Mouse (Mus musculus) central nervous system, embryonic 18 days (tissue): Measurements from ENCODE around the gene Krtap8-1. TPM values are rescaled to one million over a fixed set of nuclear protein-coding genes. Genes with fewer than 3 reads are reported as not detected.

ENCODE experiments used
- polyA plus RNA-seq: library from polyadenylated mRNA; depleted of rRNA; stranded (reverse); fragments of >200 nt; gene quantifications from 2 replicates; pipeline ENCODE4 v1.2.3, GENCODE M21; 2012; rRNA removed

Gene Krtap8-1
- polyA plus RNA-seq, result 0.12 TPM in 1 of 2 replicates, not detected in the other

DNA sequence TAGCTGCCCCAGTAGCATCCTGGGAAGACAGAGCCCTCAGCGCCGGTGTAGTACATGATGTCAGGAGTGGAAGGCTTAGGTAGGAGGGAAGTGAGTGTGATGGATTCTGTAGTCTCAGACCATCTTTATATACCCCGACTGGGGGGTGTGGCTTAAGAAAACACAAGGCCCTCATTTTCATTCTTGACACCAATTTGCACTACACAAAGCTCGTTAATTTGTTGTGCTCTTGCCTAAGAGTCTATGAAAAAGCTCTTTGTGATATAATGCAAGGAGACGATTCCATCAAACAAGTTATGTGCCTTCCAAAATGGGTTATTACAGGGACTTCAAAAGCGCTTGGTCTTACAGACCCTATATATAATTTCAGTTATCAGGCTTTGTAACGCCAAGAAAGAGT is at the start of gene Krtap8-1:
Gene Krtap8-1 (minus strand): TSS at position 101 of the 400 bp plus-strand sequence.

DNA sequence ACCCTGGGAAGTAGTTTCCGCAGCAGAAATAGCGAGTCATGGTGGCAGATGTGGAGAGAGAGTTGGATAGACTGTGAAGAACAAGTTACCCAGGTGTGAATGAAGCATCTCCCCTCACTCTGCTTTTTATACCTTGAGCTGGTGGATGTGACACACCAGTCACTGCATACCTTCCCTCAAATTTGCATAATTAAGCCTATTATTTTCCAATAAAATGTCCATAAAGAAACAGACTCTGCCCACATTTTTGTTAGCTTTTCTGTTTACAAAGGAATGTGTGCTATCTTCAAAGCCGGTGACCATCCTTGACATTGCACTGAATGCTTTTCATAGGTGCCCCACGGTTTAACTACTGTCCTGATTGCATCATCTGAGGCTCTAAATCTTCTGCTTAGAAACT is 20.5 kb upstream of the Krtap8-1 start, which contains the start of gene Krtap7-1:
Gene Krtap7-1 (minus strand): TSS at position 101 of the 400 bp plus-strand sequence.

Other genes with a start within 250 kb of the Krtap8-1 start
- gene Krtap21-1, start 84.1 kb downstream of the Krtap8-1 start, polyA plus RNA-seq, result not detected in 2 replicates
- gene Krtap6-2, start 67.8 kb downstream of the Krtap8-1 start, polyA plus RNA-seq, result not detected in 2 replicates
- gene Krtap7-1, start 20.4 kb upstream of the Krtap8-1 start, polyA plus RNA-seq, result 0.40 and 0.60 TPM in 2 replicates
- gene Krtap11-1, start 83.2 kb upstream of the Krtap8-1 start, polyA plus RNA-seq, result not detected in 2 replicates